Mouse (Mus musculus) naive thymus-derived CD4-positive, alpha-beta T cell, adult 2 months (primary cell): Measurements from ENCODE around the gene Pde2a.
"Not testable (repeated sequence)": the region's sequence is repeated elsewhere in the genome, so short reads cannot be mapped to it uniquely, and the experiment has no call there.

Source experiments
- DNase-seq: peaks from one replicate; pipeline ENCODE4 v3.0.0-alpha.2; 2011; ENCODE audit warnings: low read depth

Gene Pde2a

GRCm38 (mm10) chr7:101514768-101515167, 93.3 kb downstream of the Pde2a start:
- no peak for DNase-seq

GRCm38 (mm10) chr7:101515295-101515694, 93.8 kb downstream of the Pde2a start:
- no peak for DNase-seq

GRCm38 (mm10) chr7:101516460-101516859, 95.0 kb downstream of the Pde2a start:
- peak; percentile 67 for DNase-seq

GRCm38 (mm10) chr7:101521696-101522095, 100.2 kb downstream of the Pde2a start:
- DNase-seq: no peak

GRCm38 (mm10) chr7:101523205-101523604, 101.7 kb downstream of the Pde2a start:
- no peak for DNase-seq

DNA sequence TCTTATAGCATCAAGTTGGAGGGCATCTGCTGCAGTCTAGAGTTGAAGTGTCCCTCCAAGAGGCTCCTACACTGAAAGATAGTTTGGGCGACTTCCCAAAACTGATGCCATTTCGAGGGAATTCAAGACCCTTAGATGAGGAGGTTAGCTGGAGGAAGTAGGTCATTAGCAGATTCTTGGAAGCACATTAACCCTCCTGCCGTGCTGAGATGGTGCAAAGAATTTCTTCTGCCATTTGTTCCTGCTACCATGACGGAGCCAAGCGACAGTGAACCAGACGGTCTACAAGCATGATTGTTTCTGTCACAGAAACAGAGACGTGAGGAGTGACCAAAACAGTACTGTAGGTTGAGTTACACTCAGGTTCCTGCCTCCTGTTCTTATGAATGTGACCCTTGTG, 105.0 kb downstream of the Pde2a start:
- no peak for DNase-seq

DNA sequence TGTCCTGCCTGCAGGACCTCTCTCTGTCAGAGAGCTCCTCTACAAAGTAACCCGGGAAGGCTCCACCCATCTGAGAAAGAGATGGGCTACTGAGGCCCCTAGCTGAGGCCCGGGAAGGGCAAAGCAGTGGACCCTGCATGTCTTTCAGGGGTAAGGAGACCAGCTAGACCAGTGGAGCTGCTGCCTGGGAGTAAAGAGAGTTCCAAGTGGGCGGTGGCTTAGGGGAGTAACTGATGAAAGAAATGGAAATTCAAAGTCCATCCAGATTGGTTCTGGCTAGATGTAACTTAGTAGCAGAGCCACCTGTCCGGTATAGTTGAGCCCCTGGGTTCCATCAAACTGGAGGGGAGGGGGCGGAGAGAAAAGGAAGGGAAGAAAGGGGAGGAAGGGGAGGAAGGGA, 112.9 kb downstream of the Pde2a start:
- DNase-seq: no peak

DNA sequence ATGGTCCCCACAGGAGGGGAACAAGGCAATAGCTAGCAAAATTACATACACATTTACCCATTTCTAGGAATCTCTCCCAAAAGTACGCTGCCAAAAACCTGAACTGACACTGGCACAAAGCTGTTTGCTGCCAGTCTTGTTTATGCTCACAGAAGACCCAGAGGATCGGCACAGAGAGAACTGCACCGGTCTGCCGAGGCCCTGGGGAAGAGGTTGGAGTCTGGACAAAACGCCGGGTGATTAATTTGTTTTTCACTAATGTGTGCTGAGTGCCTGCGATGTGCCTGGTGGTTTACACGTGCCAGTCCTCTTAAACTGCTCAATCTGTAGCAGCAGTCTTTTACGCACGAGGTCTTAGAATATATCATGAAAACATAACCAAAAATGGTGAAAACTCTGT, 113.6 kb downstream of the Pde2a start:
- no peak for DNase-seq

DNA sequence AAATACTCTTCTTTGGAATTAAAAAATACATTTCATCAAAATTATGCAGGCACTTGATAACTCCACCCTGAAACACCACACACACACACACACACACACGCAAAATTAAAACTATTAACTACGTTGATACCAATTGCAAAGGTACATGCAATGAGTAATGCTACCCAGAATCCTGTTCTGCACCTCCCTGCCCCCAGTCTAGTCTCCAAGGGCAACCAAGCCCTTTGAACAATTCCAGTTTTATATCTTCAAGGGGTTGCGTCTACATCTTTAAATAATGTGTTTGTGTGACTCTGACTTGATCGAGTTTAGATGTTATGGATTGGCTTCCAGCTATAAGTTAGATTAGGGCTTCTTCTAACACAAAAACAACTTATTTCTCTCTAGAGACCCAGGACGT, 114.0 kb downstream of the Pde2a start:
- no peak for DNase-seq

DNA sequence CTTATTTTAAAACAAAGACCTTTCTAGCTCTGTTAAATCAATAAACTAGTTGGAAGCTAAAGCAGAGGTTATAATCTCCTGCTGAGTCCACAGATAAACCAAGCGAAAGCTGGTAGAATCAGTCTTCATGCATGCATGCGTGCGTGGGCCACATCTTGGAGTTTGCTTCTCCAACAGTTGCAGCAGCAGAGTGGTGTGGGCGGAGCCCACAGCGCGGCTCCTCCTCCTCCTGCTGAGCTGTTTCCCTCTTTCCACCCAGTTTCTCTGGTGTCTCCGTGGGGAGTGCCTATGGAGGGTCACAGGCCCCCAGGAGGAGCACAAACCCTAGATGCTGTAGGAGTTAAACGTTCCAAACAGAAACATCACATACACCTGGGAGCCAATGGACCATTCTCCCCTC, 116.0 kb downstream of the Pde2a start:
- peak; percentile 61 for DNase-seq

DNA sequence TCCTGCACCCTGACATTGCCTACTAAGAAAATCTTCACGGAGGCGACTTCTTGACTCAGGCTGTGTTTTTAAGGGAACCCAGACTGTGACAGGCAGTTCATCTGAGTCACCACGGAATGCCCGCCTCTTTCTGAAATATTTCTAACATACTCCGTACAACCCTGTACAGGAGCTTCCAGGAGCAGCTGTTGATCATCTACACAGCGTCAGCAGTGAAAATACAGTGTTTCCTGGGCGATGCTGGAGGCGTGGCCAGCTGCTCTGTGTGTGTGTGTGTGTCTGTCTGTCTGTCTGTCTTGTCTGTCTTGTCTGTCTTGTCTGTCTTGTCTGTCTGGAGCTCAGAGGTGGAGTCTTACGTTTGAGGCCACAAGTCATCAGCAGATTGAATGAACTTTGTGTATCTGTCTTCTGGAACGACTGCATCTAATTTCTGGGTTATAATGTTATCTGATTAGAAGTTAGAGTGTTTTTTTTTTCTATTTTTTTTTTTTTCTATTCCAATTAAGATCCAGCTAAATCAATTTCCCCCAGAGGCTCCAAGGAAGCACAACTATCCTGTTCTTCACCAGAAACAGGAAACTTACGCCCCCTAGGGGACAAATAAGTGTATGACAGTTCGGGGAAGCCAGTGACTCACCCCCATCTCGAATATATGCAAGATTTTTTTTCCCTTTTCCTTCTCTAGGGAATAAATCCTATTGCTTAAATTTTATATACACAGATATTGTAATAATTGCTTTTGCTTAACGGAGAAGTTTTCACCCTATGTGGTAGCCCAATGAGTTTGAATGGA, 116.8 kb downstream of the Pde2a start:
- peak; percentile 87 for DNase-seq

DNA sequence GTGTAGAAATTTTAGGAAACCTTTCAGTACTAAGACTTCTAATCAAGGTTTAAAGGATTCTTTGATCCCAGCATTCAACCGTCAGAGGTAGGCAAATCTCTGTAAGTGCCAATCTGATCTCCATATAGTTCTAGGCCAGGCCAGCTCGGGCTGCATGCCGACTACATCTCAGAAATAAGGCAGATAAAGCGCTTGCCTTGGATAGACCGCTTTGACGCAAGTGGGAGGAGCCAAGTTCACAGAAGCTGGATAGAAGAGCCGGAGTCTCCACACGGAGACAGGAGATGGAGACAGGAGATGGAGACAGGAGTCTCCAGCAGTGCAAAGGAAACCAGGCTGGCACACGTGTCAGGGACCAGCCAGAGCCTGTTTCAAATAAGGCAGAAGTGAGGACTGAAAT, 118.3 kb downstream of the Pde2a start:
- DNase-seq: no peak

DNA sequence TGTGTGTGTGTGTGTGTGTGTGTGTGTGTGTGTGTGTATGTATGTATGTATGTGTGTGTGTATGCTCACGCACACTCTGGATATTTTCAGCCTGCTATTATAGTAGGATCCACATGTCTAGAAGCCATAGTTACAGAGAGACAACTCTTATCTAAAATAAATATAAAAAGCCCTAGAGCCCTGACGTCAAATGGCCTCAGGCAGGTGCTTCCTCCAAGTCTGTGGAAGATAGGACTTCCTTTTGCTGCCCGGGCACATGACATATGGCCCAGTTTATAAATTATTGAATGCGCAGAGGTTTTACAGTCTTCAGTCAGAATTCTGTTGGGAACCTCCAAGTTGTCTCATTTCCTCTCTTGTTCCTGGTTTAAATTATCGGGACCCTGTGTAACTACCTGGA, 119.2 kb downstream of the Pde2a start:
- DNase-seq: peak; percentile 60

GRCm38 (mm10) chr7:101541132-101541531, 119.6 kb downstream of the Pde2a start:
- peak; percentile 89 for DNase-seq

GRCm38 (mm10) chr7:101541734-101542133, 120.2 kb downstream of the Pde2a start:
- DNase-seq: peak; percentile 16

DNA sequence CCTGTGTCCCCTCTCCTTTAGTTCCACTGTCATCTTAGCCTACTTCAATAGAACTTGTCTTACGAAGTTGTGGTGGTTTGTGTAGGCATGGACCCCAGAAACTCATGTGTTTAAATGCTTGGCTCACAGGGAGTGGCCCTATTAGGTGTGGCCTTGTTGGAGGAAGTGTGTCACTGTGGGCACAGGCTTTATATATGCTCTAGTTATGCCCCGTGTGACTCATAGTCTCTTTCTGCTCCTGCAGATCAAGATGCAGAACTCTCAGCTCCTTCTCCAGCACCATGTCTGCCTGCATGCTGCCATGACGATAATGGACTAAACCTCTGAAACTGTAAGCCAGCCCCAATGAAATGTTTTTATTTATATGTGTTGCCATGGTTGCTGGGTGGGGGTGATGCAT, 126.2 kb downstream of the Pde2a start:
- peak; percentile 59 for DNase-seq

- peak; percentile 27 for DNase-seq
These were observed 127.8 kb downstream of the Pde2a start for GRCm38 (mm10) chr7:101549266-101549665.

DNA sequence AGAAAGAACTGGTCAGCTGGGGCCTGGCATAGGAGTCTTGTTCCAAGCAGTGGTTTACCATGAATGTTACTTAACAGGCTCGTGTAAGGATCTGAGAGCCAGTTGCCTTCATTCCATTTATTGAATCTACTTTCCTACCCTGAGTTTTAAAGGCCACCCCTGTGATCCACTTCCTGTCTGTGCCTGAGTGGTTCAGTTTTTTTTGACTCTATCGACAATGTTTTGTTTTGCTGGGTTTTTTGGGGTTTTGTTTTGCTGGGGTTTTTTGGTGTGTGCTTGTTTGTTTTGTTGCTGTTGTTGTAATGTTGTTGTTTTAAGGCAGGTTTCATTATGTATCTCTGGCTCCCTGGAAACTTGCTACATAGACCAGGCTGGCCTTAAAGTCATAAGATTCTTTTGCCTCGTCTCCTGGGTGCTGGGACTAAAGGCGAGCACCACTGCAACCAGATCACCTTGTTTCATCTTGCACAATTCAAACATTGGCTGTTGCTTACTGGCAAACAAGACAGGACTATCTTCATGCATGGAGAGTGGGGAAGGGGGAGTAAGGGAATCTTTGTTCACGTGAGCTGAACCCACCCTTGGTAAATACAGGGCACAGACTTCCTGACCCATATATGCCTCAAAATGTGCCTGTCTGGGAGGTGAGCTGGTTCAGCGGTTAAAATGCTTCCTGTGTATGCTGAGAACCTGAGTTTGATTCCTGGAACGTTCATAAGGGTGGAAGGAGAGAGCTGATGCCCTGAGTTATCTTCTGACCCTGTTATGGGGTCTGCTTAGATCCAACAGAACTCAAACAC, 129.4 kb downstream of the Pde2a start:
- DNase-seq: peak; percentile 66

GRCm38 (mm10) chr7:101551530-101551929, 130.0 kb downstream of the Pde2a start:
- DNase-seq: no peak

GRCm38 (mm10) chr7:101555473-101555872, 134.0 kb downstream of the Pde2a start:
- peak; percentile 55 for DNase-seq

GRCm38 (mm10) chr7:101557391-101557790, 135.9 kb downstream of the Pde2a start:
- no peak for DNase-seq

GRCm38 (mm10) chr7:101559393-101559792, 137.9 kb downstream of the Pde2a start:
- DNase-seq: not testable (repeated sequence)
